Comparison of ENCODE assay signal across 8 mouse cellular contexts in the genomic region with DNA sequence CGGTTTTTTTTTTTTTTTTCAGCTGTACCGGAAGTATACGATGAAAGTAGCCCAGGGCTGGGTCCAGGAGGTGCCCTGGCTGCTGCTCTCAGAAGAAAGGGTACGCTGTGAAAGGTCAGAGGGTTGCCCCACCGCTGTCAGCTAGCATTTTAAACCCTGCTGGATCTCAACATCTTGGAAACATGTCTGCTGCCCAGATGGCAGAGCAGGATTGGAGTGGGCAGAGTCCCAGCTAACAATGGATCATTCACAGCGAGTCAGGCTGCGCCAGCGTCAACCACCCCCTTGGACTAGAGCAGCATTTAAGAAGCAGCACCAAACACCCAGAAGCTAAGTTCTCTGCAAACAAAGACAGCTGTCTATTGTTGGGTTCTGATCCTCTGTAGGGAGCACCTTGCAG. TPM values are rescaled to one million over a fixed set of nuclear protein-coding genes. Genes with fewer than 3 reads are reported as not detected.
DNase-seq lines count a peak whose midpoint lies in the region; ATAC-seq and TF ChIP-seq lines count a peak whose summit lies in the region.

No protein-coding gene starts in this region.

- TF ChIP-seq CTCF in lung, postnatal 0 days (IDR thresholded peaks at IDR 0.05): no peak

- H3K4me3 ChIP-seq in lung, postnatal 0 days (ENCODE audit: low read depth, low read length): no peak overlapping the region; the same call in 1 of the 2 replicates
- no peak overlapping the region for H3K4me3 ChIP-seq in forebrain, embryonic 12.5 days (replicated peaks)
- no peak overlapping the region for H3K4me3 ChIP-seq in midbrain, embryonic 16.5 days (ENCODE audit: low read depth, low read length)

- no peak overlapping the region for H3K27ac ChIP-seq in lung, postnatal 0 days (ENCODE audit: low read length)
- peak overlapping the region; percentile 37 for H3K27ac ChIP-seq in forebrain, embryonic 12.5 days
- H3K27ac ChIP-seq in midbrain, embryonic 16.5 days (ENCODE audit: low read length): peak overlapping the region; percentile 92

- H3K9ac ChIP-seq in lung, postnatal 0 days (replicated peaks; ENCODE audit: low read depth): no peak overlapping the region
- no peak overlapping the region for H3K9ac ChIP-seq in forebrain, embryonic 12.5 days
- peak overlapping the region; percentile 61; the same call in 1 of the 2 replicates for H3K9ac ChIP-seq in midbrain, embryonic 16.5 days (ENCODE audit: low read depth, low read length)

- H3K4me2 ChIP-seq in lung, postnatal 0 days (replicated peaks; ENCODE audit: low read depth, low read length): peak overlapping the region; percentile 35; the same call in 1 of the 2 replicates
- H3K4me2 ChIP-seq in forebrain, embryonic 12.5 days: peak overlapping the region; percentile 8; the same call in 1 of the 2 replicates
- peak overlapping the region; percentile 50 for H3K4me2 ChIP-seq in midbrain, embryonic 16.5 days (ENCODE audit: low read length)

- ATAC-seq in lung, postnatal 0 days: no peak
- ATAC-seq in forebrain, embryonic 12.5 days (ENCODE audit: low FRiP score): peak; percentile 73
- peak; percentile 75 for ATAC-seq in midbrain, embryonic 16.5 days

- no peaks in the 10 kb centered on the region for H3K27me3 ChIP-seq in lung, postnatal 0 days (replicated peaks; ENCODE audit: insufficient read depth, low read length)
- H3K27me3 ChIP-seq in forebrain, embryonic 12.5 days: peaks cover 4% of the 10 kb centered on the region; the same call in 1 of the 2 replicates
- no peaks in the 10 kb centered on the region for H3K27me3 ChIP-seq in midbrain, embryonic 16.5 days (ENCODE audit: control insufficient read depth, insufficient read depth, low read depth, low read length)

- TF ChIP-seq EP300 in lung, postnatal 0 days (IDR thresholded peaks at IDR 0.05): no peak

- no peaks in the 10 kb centered on the region for H3K9me3 ChIP-seq in lung, postnatal 0 days (ENCODE audit: low read length)
- H3K9me3 ChIP-seq in forebrain, embryonic 12.5 days: no peaks in the 10 kb centered on the region
- no peaks in the 10 kb centered on the region for H3K9me3 ChIP-seq in midbrain, embryonic 16.5 days (replicated peaks; ENCODE audit: control insufficient read depth, low read length, poor library complexity, severe bottlenecking)

- no peaks in the 10 kb centered on the region for H3K36me3 ChIP-seq in lung, postnatal 0 days (ENCODE audit: insufficient read depth, low read length)
- H3K36me3 ChIP-seq in forebrain, embryonic 12.5 days (replicated peaks): no peaks in the 10 kb centered on the region
- H3K36me3 ChIP-seq in midbrain, embryonic 16.5 days (ENCODE audit: control insufficient read depth, insufficient read depth, low read length): no peaks in the 10 kb centered on the region

- 32% methylated on average over 8 of the region's 8 CpGs for WGBS in lung, postnatal 0 days
- WGBS in forebrain, embryonic 12.5 days: 24% methylated on average over 8 of the region's 8 CpGs
- 6% methylated on average over 8 of the region's 8 CpGs for WGBS in midbrain, embryonic 16.5 days

- no peaks in the 10 kb centered on the region; the same call in 1 of the 2 replicates for H3K4me1 ChIP-seq in lung, postnatal 0 days (ENCODE audit: insufficient read depth, low read depth, low read length)
- peaks cover 21% of the 10 kb centered on the region for H3K4me1 ChIP-seq in forebrain, embryonic 12.5 days
- H3K4me1 ChIP-seq in midbrain, embryonic 16.5 days (ENCODE audit: control insufficient read depth, insufficient read depth, low read length): peaks cover 30% of the 10 kb centered on the region

- no peak for DNase-seq in lung, postnatal 0 days (ENCODE audit: low spot score)
- DNase-seq in lung, postnatal 25 days (ENCODE audit: low spot score): no peak
- peak; percentile 91 for DNase-seq in layer of hippocampus, adult 9-11 months
- no peak for DNase-seq in urinary bladder, adult 2 months (ENCODE audit: low spot score)
- no peak for DNase-seq in urinary bladder, postnatal 10 days (ENCODE audit: low spot score)
- no peak for DNase-seq in natural killer cell, adult 2 months (ENCODE audit: low spot score in 2 of 2)

RNA-seq across cellular contexts. Expression of a gene that starts 48.3 kb away (rescaled TPM):
- polyA plus RNA-seq in lung, postnatal 0 days (2015; fragmentation: Nextera tagmentation; extraction: Ambion mirVana): 2.8 and 3.9 TPM in 2 replicates
- 8.9 and 10.0 TPM in 2 replicates for polyA plus RNA-seq in forebrain, embryonic 12.5 days (2016; fragmentation: Nextera tagmentation; extraction: Ambion mirVana)
- polyA plus RNA-seq in midbrain, embryonic 16.5 days (2015; fragmentation: Nextera tagmentation; extraction: Ambion mirVana): 8.8 and 10.2 TPM in 2 replicates
- 3.0 and 3.5 TPM in 2 replicates for polyA plus RNA-seq in urinary bladder, adult 2 months (2012; rRNA removed)

RNA-seq across cellular contexts. Expression of a gene that starts 52.1 kb away (rescaled TPM):
- 0.25 and 0.65 TPM in 2 replicates for polyA plus RNA-seq in lung, postnatal 0 days (2015; fragmentation: Nextera tagmentation; extraction: Ambion mirVana)
- 0.46 and 0.50 TPM in 2 replicates for polyA plus RNA-seq in forebrain, embryonic 12.5 days (2016; fragmentation: Nextera tagmentation; extraction: Ambion mirVana)
- 0.78 and 1.2 TPM in 2 replicates for polyA plus RNA-seq in midbrain, embryonic 16.5 days (2015; fragmentation: Nextera tagmentation; extraction: Ambion mirVana)
- polyA plus RNA-seq in urinary bladder, adult 2 months (2012; rRNA removed): 0.12 and 0.17 TPM in 2 replicates
